Mouse (Mus musculus): Measurements from ENCODE around the gene Alox5ap. TPM values are rescaled to one million over a fixed set of nuclear protein-coding genes. Genes with fewer than 3 reads are reported as not detected.

Gene Alox5ap
- polyA plus RNA-seq, 1 experiment from 2014 or later = 6.4 TPM

DNA sequence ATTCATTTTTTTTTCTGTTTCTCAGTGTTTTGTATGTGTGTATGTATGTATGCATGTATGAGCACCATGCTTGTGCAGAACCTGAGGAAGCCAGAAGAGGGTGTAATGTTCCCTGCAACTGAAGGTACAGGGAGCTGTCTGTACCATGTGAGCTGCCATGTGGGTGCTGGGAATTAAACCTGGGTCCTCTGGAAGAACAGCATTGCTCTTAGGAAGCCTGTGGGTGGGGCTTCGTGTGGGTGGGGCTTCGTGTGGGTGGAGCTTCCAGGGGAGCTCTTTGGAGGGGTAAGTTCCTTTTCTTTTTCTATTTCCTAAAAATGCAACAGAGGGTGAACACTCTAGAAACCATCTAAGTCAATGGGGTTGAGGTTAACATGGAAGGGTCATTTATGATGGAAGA, 11.1 kb upstream of the Alox5ap start:
- Histone ChIP-seq H3K4me1 (ENCODE audit: control insufficient read depth, insufficient read depth, low read length) (peaks cover 7% of the 10 kb centered on the region), H3K36me3 (ENCODE audit: control insufficient read depth, insufficient read depth, low read length) (no peaks in the 10 kb centered on the region), H3K4me3 (ENCODE audit: low read depth, low read length) (no peak overlapping the region), H3K9ac (ENCODE audit: low read depth, low read length) (no peak overlapping the region), H3K27ac (ENCODE audit: low read depth, low read length) (no peak overlapping the region), H3K9me3 (replicated peaks; ENCODE audit: control insufficient read depth, low read length) (no peaks in the 10 kb centered on the region), H3K27me3 (ENCODE audit: control insufficient read depth, insufficient read depth, low read length) (no peaks in the 10 kb centered on the region), H3K4me2 (no peak overlapping the region)
- no peak for ATAC-seq (replicated peaks; ENCODE audit: insufficient number of reproducible peaks, low FRiP score, low TSS enrichment)
- 56% methylated on average over 2 of the region's 2 CpGs for WGBS (ENCODE audit: insufficient replicate concordance)

GRCm38 (mm10) chr5:149255522-149255921, 9.0 kb upstream of the Alox5ap start:
- Histone ChIP-seq H3K27ac (ENCODE audit: low read depth, low read length) (no peak overlapping the region), H3K4me2 (no peak overlapping the region), H3K27me3 (ENCODE audit: control insufficient read depth, insufficient read depth, low read length) (no peaks in the 10 kb centered on the region), H3K4me3 (ENCODE audit: low read depth, low read length) (no peak overlapping the region), H3K4me1 (ENCODE audit: control insufficient read depth, insufficient read depth, low read length) (peaks cover 7% of the 10 kb centered on the region), H3K36me3 (ENCODE audit: control insufficient read depth, insufficient read depth, low read length) (no peaks in the 10 kb centered on the region), H3K9ac (ENCODE audit: low read depth, low read length) (no peak overlapping the region), H3K9me3 (replicated peaks; ENCODE audit: control insufficient read depth, low read length) (no peaks in the 10 kb centered on the region)
- WGBS (ENCODE audit: insufficient replicate concordance) = 80% methylated on average over 2 of the region's 2 CpGs
- ATAC-seq (replicated peaks; ENCODE audit: insufficient number of reproducible peaks, low FRiP score, low TSS enrichment) = no peak

- 46% methylated on average over 14 of the region's 14 CpGs for WGBS (ENCODE audit: insufficient replicate concordance)
- Histone ChIP-seq H3K9ac (ENCODE audit: low read depth, low read length) (no peak overlapping the region), H3K4me2 (no peak overlapping the region), H3K4me3 (ENCODE audit: low read depth, low read length) (no peak overlapping the region), H3K4me1 (ENCODE audit: control insufficient read depth, insufficient read depth, low read length) (peaks cover 7% of the 10 kb centered on the region), H3K9me3 (replicated peaks; ENCODE audit: control insufficient read depth, low read length) (no peaks in the 10 kb centered on the region), H3K27ac (ENCODE audit: low read depth, low read length) (no peak overlapping the region), H3K36me3 (ENCODE audit: control insufficient read depth, insufficient read depth, low read length) (no peaks in the 10 kb centered on the region), H3K27me3 (ENCODE audit: control insufficient read depth, insufficient read depth, low read length) (no peaks in the 10 kb centered on the region)
- no peak for ATAC-seq (replicated peaks; ENCODE audit: insufficient number of reproducible peaks, low FRiP score, low TSS enrichment)
Observed at GRCm38 (mm10) chr5:149257518-149258281, 6.9 kb upstream of the Alox5ap start.

GRCm38 (mm10) chr5:149259093-149259492, 5.5 kb upstream of the Alox5ap start:
- H3K27ac ChIP-seq (ENCODE audit: low read depth, low read length) = no peak overlapping the region
- ATAC-seq (replicated peaks; ENCODE audit: insufficient number of reproducible peaks, low FRiP score, low TSS enrichment) = no peak

GRCm38 (mm10) chr5:149261449-149261848, 3.1 kb upstream of the Alox5ap start:
- WGBS (ENCODE audit: insufficient replicate concordance) = 73% methylated on average over 7 of the region's 7 CpGs
- Histone ChIP-seq H3K9me3 (replicated peaks; ENCODE audit: control insufficient read depth, low read length) (no peaks in the 10 kb centered on the region), H3K36me3 (ENCODE audit: control insufficient read depth, insufficient read depth, low read length) (no peaks in the 10 kb centered on the region), H3K27ac (ENCODE audit: low read depth, low read length) (no peak overlapping the region), H3K4me2 (no peak overlapping the region), H3K4me1 (ENCODE audit: control insufficient read depth, insufficient read depth, low read length) (peaks cover 7% of the 10 kb centered on the region), H3K4me3 (ENCODE audit: low read depth, low read length) (no peak overlapping the region), H3K9ac (ENCODE audit: low read depth, low read length) (no peak overlapping the region), H3K27me3 (ENCODE audit: control insufficient read depth, insufficient read depth, low read length) (no peaks in the 10 kb centered on the region)
- ATAC-seq (replicated peaks; ENCODE audit: insufficient number of reproducible peaks, low FRiP score, low TSS enrichment) = no peak

More at GRCm38 (mm10) chr5:149259093-149259492, 5.5 kb upstream of the Alox5ap start:
- peaks cover 7% of the 10 kb centered on the region for H3K4me1 ChIP-seq (ENCODE audit: control insufficient read depth, insufficient read depth, low read length)
- no peaks in the 10 kb centered on the region for H3K9me3 ChIP-seq (replicated peaks; ENCODE audit: control insufficient read depth, low read length)
- H3K36me3 ChIP-seq (ENCODE audit: control insufficient read depth, insufficient read depth, low read length) = no peaks in the 10 kb centered on the region
- no peak overlapping the region for H3K9ac ChIP-seq (ENCODE audit: low read depth, low read length)
- no peaks in the 10 kb centered on the region for H3K27me3 ChIP-seq (ENCODE audit: control insufficient read depth, insufficient read depth, low read length)
- WGBS (ENCODE audit: insufficient replicate concordance) = 39% methylated on average over 16 of the region's 16 CpGs
- H3K4me3 ChIP-seq (ENCODE audit: low read depth, low read length) = no peak overlapping the region
- peak overlapping the region; percentile 2; the same call in 1 of the 2 replicates for H3K4me2 ChIP-seq

DNA sequence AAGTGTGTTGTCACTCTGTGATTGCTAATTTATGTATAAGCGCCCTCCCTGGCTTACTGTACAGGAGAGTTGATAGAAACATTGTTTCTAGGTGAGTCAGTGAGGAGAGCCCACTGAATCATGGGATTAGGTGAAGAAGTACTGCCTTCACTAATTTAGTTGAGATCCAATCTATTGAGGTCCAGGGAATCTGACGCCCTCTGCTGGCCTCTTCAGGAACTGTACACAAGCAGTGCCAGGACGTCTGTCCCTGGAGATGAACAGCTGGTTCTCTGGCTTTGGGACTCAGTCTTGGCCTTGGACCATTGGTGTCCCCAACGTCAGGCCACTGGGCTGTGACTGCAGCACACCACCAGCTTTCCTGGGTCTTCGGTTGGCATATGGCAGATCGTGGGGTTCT, 2.7 kb upstream of the Alox5ap start:
- H3K9ac ChIP-seq (ENCODE audit: low read depth, low read length) = no peak overlapping the region
- peaks cover 7% of the 10 kb centered on the region for H3K4me1 ChIP-seq (ENCODE audit: control insufficient read depth, insufficient read depth, low read length)
- H3K27ac ChIP-seq (ENCODE audit: low read depth, low read length) = no peak overlapping the region
- no peak overlapping the region for H3K4me2 ChIP-seq
- no peaks in the 10 kb centered on the region for H3K9me3 ChIP-seq (replicated peaks; ENCODE audit: control insufficient read depth, low read length)
- H3K36me3 ChIP-seq (ENCODE audit: control insufficient read depth, insufficient read depth, low read length) = no peaks in the 10 kb centered on the region
- WGBS (ENCODE audit: insufficient replicate concordance) = 59% methylated on average over 6 of the region's 6 CpGs
- no peak overlapping the region for H3K4me3 ChIP-seq (ENCODE audit: low read depth, low read length)
- no peak for ATAC-seq (replicated peaks; ENCODE audit: insufficient number of reproducible peaks, low FRiP score, low TSS enrichment)
- no peaks in the 10 kb centered on the region for H3K27me3 ChIP-seq (ENCODE audit: control insufficient read depth, insufficient read depth, low read length)

GRCm38 (mm10) chr5:149264878-149265279, 312 bp downstream of the Alox5ap start:
- Histone ChIP-seq H3K36me3 (ENCODE audit: control insufficient read depth, insufficient read depth, low read length) (no peaks in the 10 kb centered on the region), H3K4me1 (ENCODE audit: control insufficient read depth, insufficient read depth, low read length) (no peaks in the 10 kb centered on the region), H3K9me3 (replicated peaks; ENCODE audit: control insufficient read depth, low read length) (no peaks in the 10 kb centered on the region), H3K4me2 (no peak overlapping the region), H3K27me3 (ENCODE audit: control insufficient read depth, insufficient read depth, low read length) (no peaks in the 10 kb centered on the region), H3K4me3 (ENCODE audit: low read depth, low read length) (no peak overlapping the region), H3K27ac (ENCODE audit: low read depth, low read length) (no peak overlapping the region), H3K9ac (ENCODE audit: low read depth, low read length) (no peak overlapping the region)
- ATAC-seq (replicated peaks; ENCODE audit: insufficient number of reproducible peaks, low FRiP score, low TSS enrichment) = no peak
- 66% methylated on average over 6 of the region's 6 CpGs for whole genome bisulfite sequencing (ENCODE audit: insufficient replicate concordance)

GRCm38 (mm10) chr5:149266761-149267221, 2.2 kb downstream of the Alox5ap start:
- ATAC-seq (replicated peaks; ENCODE audit: insufficient number of reproducible peaks, low FRiP score, low TSS enrichment) = no peak
- Histone ChIP-seq H3K9ac (ENCODE audit: low read depth, low read length) (no peak overlapping the region), H3K36me3 (ENCODE audit: control insufficient read depth, insufficient read depth, low read length) (no peaks in the 10 kb centered on the region), H3K4me2 (no peak overlapping the region), H3K27ac (ENCODE audit: low read depth, low read length) (no peak overlapping the region), H3K27me3 (ENCODE audit: control insufficient read depth, insufficient read depth, low read length) (no peaks in the 10 kb centered on the region; the same call in 1 of the 2 replicates), H3K9me3 (replicated peaks; ENCODE audit: control insufficient read depth, low read length) (no peaks in the 10 kb centered on the region), H3K4me3 (ENCODE audit: low read depth, low read length) (no peak overlapping the region), H3K4me1 (ENCODE audit: control insufficient read depth, insufficient read depth, low read length) (no peaks in the 10 kb centered on the region)
- 76% methylated on average over 8 of the region's 8 CpGs for WGBS (ENCODE audit: insufficient replicate concordance)

GRCm38 (mm10) chr5:149267493-149267892, 2.9 kb downstream of the Alox5ap start:
- no peaks in the 10 kb centered on the region for H3K9me3 ChIP-seq (replicated peaks; ENCODE audit: control insufficient read depth, low read length)
- H3K36me3 ChIP-seq (ENCODE audit: control insufficient read depth, insufficient read depth, low read length) = no peaks in the 10 kb centered on the region
- H3K27me3 ChIP-seq (ENCODE audit: control insufficient read depth, insufficient read depth, low read length) = no peaks in the 10 kb centered on the region; the same call in 1 of the 2 replicates
- no peak overlapping the region for H3K27ac ChIP-seq (ENCODE audit: low read depth, low read length)
- ATAC-seq (replicated peaks; ENCODE audit: insufficient number of reproducible peaks, low FRiP score, low TSS enrichment) = no peak
- WGBS (ENCODE audit: insufficient replicate concordance) = 74% methylated on average over 4 of the region's 4 CpGs
- H3K4me2 ChIP-seq = no peak overlapping the region
- no peak overlapping the region for H3K9ac ChIP-seq (ENCODE audit: low read depth, low read length)
- no peak overlapping the region for H3K4me3 ChIP-seq (ENCODE audit: low read depth, low read length)
- H3K4me1 ChIP-seq (ENCODE audit: control insufficient read depth, insufficient read depth, low read length) = no peaks in the 10 kb centered on the region

All from heart, embryonic 11.5 days (tissue).